Mouse (Mus musculus) embryo, embryonic 10 days (tissue): ENCODE results near the gene 6030445D17Rik.

Experiments
- DNase-seq: peaks from one replicate; pipeline ENCODE4 v3.0.0-alpha.2; 2015; ENCODE audit warnings: low spot score

The 6030445D17Rik gene

DNA sequence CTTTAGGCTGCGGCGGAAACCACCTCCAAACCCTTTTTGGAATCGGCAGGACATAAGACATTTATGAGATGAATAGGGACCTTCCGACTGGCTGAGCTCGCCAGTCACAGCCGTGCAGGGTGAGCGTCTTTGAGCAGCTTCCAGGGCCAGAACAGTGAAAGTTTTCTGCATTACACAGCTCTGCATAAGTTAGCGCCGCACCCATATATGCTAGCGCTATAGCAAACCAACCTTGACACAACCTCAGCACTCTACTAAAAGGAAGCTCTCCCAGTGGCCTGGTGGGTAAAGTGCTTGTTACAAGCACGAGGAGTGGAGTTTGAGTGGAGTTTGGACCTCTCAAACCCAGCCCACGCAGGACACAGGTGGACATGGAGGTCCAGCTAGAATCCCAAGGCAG lies 2.8 kb upstream of the 6030445D17Rik start:
- DNase-seq = no peak

DNA sequence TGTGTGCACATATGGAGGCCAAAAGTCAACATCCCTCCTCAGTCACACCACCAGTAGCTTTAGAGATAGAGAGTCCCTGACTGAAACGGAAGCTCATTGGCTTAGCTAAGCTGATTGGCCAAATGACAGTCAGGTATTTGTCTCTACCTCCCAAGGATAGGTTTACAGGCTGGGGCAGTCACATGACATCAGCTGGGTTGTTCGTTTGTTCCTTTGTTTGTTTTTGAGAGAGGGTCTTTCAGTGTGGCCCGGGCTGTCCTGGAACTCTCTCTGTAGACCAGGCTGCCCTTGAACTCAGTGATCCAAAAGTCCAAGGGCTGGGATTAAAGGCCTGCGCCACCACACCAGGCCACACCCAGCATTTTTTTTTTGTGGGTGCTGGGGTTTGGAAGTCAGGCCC lies 844 bp upstream of the 6030445D17Rik start:
- DNase-seq = peak; percentile 21

DNA sequence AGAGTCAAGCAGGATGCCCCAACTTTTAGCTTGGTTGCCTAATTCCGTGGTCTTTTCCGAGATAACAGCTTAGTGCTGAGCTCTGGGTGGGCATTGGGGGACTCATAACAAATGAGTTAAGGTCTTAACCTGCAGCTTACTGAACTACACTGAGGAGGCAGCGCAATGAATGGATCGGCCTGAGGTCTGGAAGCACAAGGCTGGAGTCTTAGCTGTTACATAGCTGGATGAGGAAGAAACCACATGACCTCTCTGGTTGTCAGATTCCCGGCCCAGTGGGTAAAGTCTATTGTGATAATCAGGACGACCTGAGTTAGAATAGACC lies 327 bp upstream of the 6030445D17Rik start:
- no peak for DNase-seq

DNA sequence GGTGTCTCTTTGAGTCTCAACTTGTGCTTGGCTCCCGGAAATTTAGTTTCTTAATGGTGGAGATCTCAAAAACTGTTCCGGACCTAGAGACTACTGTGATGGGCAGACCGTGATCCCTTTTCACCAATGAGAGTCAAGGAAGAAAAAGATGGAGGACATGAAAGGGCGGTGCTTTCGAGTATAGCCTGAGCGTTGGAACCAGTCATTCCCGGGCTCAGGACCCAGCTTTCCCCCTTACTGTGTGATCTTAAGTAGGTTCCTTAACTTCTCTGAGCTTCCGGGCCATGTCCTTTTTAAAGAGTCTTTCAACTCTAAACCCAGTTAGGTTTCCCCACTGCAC lies 759 bp downstream of the 6030445D17Rik start:
- DNase-seq = peak; percentile 67

DNA sequence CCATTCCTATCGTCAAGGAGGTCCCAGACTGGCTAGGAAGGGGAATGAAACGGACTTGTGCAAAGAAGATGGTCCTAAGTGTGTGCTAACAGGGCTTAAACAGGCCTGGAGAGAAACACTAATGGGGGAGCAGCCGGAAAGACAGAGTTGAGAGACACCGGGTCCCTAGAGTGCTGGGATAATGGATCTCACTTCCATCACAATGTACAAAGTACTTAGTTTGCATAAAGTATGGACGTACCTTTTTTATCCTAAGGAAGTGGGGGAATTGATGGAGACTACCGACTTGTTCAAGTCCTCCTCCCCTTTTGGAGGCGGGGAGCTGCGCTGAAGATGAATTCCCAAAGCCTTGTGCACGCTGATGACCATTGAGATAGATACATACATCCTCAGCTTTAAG lies 1.4 kb downstream of the 6030445D17Rik start:
- DNase-seq = peak; percentile 19

DNA sequence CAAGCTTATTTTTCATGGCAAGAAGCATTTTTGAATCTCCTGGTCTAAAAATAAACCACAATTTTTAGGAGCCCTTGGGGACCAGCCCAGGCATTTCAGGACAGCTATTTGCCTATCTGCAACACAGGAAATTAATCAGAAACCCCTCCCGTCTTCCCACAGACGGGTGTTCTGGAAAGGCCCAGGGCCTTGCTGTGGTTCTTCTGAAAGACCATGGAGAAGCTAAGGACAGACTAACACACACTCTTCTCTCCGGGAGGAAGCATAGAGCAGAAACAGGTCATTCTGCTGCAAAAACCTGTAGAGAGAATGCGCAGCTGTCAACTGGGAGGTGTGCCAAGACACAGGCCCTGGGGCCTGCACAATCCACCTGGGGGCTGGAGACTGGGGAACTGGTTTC lies 4.2 kb downstream of the 6030445D17Rik start:
- no peak for DNase-seq

DNA sequence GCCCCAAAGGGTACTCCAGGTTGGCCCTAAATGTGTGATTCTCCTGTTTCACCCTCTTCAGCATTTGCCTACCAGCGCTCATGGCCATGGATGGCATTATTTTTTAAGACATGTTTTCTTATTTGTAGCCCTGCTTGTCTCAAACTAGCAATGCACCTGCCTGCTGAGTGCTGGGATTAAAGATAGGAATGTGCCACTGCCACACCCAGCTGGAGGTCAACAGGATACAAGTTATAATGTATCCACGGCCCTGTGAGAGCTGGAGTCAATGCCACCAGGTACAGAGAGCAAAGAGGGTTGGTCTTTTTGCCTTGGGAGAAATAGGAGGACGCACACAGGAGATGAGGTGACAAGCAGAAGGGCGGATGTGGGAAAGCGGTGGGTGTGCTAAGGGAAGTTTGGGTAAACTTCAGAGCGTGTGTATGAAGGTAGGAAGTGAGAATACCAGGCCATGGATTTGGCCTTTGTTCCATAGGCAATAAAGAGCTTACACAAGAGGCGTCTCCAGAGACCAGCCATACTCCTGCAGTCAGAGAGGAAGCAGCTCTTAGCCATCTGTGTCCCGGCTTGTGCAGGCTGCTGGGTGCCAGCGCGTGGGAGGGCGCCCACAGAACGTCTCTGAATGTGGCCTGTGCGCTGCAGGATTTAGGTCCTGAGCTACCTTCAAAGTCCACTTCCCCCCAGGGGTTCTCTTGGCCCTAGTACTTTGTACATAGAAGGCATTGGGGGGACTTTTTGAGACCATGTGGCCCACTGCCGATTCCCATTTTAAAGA lies 6.7 kb downstream of the 6030445D17Rik start:
- DNase-seq = no peak

DNA sequence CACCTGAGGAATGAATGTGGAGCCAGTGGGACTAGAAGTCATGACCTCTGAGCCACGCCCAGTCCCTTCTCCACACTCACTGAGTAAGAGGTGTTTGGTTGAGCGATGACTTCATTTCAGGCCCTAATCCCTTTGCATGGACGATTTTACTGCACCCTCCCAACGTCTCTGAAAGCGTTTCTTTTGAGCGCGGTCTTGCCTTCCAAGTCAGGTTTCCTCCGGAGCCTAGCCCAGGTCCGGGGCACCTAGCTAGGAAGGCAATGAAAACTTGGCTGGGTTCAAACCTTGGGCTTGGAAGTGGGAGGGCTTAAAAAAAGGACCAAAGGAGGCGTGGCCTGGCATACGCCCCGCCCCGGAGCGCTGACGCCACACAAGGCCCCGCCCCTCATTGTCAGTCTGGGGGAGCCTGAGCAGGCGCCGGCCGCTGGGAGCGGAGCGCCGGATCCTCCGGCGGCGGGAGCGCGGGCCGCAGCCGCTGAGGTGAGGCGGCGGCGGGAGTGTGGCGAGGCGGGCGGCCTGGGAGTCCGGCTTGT lies 7.4 kb downstream of the 6030445D17Rik start, which contains the start of gene Luzp1:
Gene Luzp1 (plus strand): TSS at position 391 of the 533 bp plus-strand sequence.
- peak; percentile 90 for DNase-seq

DNA sequence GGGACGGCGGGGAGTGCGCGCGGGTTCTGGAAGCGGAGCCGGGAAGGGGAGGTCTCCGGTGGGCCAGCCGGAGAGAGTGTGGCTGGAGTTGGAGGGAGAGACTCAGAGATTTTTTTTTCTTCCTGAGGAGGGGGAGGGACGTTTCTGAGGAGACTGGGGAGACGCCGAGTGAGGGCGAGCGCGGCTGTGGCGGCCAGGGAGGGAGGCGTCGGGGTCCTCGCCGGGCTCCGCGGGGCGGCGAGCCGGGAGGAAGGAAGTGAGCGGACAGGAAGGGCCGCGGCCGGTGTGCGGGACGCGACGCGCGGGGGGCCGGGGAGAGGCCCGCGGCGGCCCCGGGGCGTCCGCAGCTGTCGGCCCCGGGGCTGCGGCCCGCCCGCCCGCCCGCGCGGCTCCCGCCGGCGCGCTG lies 7.9 kb downstream of the 6030445D17Rik start:
- peak; percentile 72 for DNase-seq

DNA sequence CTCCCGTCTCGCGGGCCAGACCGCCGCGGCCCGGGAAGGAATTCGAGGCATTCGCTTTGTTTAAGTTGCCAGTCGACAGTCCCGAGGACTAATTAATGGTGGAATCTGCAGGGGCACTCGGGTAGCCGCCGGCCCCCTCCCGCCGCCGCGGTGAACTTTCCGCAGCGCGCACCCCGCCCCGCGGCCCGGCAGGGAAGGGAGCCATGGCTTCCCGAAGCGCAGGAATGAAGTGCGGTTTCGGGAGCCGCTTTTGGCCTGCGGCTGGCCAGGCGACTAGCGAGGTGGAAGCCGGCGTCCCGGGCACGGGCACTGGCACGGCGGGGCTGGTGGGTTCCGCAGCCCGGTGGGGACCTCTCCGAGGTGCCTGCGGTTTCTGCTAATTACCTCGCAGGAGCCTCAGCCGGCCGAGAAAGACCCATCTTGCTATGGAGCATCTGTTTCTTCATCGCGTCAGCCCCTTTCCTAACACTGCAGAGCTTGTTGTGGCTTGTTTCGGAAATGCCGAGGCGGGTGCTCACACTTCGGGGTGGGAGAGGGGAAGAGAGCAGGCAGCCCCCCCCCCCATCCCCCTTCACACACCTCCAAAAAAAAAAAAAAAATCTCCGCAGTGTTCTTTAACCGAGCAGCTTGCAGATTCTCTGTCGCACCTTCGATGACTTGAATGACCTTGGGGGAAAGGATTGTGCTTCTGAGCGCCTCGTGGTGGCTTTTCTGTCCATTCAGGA lies 8.5 kb downstream of the 6030445D17Rik start:
- peak; percentile 62 for DNase-seq

DNA sequence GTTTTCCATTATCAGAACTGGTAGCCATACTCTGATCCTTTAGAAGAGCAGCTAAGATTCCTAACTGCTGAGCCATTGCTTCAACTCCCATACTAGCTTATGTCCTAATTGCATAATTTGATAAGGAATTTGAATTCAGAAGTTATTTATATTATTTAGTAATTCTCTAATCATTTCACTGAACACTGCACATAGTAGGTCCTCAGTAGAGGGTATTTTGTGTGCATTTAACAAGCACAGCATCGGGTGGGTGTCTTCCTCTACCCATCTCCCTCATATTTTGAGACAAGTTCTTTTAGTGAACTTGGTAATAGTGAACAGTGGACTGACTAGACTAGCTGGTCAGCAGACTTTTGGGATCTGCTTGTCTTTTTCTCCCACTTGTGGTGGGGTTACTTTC lies 14.6 kb downstream of the 6030445D17Rik start:
- DNase-seq = no peak

DNA sequence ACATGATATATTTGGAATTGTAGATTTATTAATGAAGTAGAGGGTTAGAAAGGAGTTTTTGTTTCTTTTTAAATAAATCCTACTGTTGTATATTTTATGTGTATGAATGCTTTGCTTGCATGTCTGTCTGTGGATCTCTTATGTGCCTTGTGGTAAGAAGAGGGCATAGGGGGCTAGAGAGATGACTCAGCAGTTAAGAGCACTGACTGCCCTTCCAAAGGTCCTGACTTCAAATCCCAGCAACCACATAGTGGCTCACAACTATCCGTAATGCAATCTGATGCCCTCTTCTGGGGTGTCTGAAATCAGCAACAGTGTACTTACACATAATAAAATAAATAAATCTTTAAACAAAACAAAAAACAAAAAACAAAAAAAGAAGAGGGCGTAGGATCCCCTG lies 24.5 kb downstream of the 6030445D17Rik start:
- DNase-seq = no peak

DNA sequence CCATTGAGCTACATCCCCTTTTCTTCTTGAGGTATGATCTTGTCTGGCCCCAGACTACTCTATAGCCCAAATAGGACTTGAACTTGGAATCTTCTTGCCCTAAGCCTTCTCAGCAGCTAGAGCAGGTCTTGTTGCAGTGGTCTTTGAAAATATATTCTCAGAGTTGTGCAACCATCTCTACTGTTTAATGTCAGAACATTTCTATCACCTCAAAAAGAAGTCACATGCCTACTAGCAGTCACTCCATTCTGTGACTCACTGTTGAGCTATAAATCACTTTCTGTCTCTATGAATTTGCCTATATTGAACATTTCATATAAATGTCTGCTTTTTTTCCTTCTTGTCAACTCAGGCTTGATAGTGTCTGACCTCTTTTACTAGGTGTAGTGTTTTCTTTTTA lies 33.9 kb downstream of the 6030445D17Rik start:
- DNase-seq = no peak

DNA sequence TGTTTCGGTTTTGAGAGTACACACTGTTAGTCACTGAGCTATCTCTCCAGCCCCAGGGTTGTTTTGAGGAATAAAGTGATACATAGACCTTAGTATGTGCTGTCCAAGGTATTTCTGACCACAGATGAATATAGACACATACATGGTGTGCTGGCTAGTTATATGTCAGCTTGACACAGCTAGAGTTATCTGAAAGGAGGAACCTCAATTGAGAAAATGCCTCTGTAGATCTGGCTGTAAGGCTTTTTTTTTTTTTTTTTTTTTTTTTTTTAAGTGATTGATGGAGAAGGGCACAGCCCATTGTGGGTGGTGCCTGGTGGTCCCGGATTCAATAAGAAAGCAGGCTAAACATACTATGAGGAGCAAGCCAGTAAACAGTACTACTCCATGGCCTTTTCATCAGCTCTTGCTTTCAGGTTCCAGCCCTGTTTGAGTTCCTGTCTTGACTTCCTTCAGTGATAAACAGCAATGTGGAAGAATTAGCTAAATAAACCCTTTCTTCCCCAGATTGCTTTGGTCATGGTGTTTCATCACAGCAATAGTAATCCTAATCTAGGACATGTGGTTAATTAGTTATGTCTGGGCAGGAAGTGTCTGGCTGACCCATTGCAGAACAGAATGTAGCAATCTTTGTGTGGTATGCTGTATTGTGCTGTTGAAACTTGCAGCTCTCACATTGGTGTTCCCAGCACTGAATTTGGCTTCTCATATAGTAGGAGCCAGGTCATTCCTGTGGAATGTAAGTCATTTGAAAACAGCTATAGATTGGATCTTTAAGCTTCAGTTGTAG lies 43.6 kb downstream of the 6030445D17Rik start:
- no peak for DNase-seq

DNA sequence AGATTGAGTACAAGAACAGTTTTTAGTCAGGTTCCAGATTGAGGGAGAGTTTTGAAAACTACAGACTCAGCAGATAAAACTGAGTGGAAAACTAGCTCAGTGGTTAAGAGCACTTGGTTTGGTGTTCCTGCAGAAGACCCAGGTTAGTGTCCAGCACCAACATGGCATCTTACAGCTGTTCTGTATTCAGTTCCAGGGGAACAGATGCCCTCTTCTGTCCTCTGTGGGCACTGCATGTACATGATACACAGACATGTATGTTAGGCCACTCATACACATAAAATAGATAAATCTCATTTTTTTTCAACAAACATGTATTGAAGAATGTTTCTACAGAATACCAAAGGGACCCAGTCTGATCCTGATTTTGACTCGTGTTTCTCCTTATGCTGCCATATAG lies 47.8 kb downstream of the 6030445D17Rik start:
- DNase-seq = peak; percentile 20

DNA sequence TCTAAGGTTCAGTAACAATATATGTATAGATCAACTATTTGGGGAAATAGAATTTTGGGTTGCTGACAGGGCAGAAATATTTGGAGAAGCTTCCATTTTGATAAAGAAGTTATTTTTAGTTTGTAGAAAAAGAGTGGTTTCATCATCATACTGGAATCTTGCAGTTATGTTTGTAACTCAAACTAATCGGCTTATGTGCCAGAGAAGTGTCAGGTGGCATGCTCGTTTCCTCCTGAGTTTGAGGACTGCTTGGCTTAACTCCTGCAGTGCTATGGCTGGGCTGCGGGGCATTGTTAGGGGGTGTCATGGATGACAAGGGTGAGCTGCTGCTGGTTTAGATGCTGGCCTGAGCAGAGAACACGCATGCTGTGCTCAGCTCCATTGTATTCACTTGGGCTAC lies 49.7 kb downstream of the 6030445D17Rik start:
- no peak for DNase-seq

DNA sequence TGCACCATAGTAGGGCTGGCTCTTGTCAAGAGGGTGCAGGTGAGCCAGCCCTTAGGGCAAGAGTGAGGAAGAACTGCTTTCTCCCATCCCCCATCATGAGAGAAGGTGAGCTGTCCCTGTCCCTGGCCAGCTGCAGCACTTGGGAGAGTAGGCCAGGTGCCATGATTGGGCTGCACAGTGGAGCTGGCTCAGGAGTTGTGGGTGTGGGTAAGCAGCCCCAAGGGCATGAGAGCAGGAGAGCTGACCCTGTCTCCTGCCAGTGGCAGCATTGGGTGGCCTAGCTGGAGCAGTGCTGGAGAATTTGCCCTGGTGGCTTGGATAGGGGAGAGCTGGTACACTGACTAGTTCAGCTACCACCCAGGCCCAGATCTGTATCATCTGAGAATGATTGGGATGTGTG lies 50.9 kb downstream of the 6030445D17Rik start:
- no peak for DNase-seq
